Mouse (Mus musculus) liver, embryonic 16.5 days (tissue): ENCODE measurements around the gene Gin1. TPM values are rescaled to one million over a fixed set of nuclear protein-coding genes. Genes with fewer than 3 reads are reported as not detected.
A peak's percentile ranks its signal among the peaks of the same experiment; 100 is the strongest.

Experiments
- ATAC-seq: fragments of 200-750 bp; cut with Nextera tagmentation; 2 replicates; pipeline ENCODE4 v1.8.0; 2017; ENCODE audit warnings: low read depth, mild to moderate bottlenecking, moderate number of reproducible peaks, moderate library complexity
- H3K27ac ChIP-seq: fragments of 300-500 bp; sonication (generic); 2 replicates; pipeline ENCODE4 v1.5.1; 2014; ENCODE audit warnings: mild to moderate bottlenecking, low read length
- H3K27me3 ChIP-seq: fragments of 300-500 bp; sonication (generic); 2 replicates; pipeline ENCODE4 v1.6.1; 2014; ENCODE audit warnings: low read depth, low read length, mixed read lengths; ENCODE audit not compliant: control insufficient read depth, insufficient read depth
- H3K36me3 ChIP-seq: fragments of 300-500 bp; sonication (generic); 2 replicates; pipeline ENCODE4 v1.6.1; 2014; ENCODE audit warnings: mild to moderate bottlenecking; ENCODE audit not compliant: control insufficient read depth, insufficient read depth
- H3K4me1 ChIP-seq: fragments of 300-500 bp; sonication (generic); 2 replicates; pipeline ENCODE4 v1.6.1; 2014; ENCODE audit warnings: low read depth, low read length, mixed read lengths; ENCODE audit not compliant: control insufficient read depth
- H3K4me2 ChIP-seq: fragments of 300-500 bp; sonication (generic); 2 replicates; pipeline ENCODE4 v1.6.1; 2014; ENCODE audit warnings: low read depth, low read length, mixed read lengths
- H3K4me3 ChIP-seq: fragments of 300-500 bp; sonication (generic); 2 replicates; pipeline ENCODE4 v1.5.1; 2014; ENCODE audit warnings: low read depth, mild to moderate bottlenecking, low read length
- H3K9ac ChIP-seq: fragments of 300-500 bp; sonication (generic); 2 replicates; pipeline ENCODE4 v1.6.1; 2014; ENCODE audit warnings: low read depth, low read length
- H3K9me3 ChIP-seq: fragments of 300-500 bp; sonication (generic); replicated peaks from 2 replicates; pipeline ENCODE4 v1.6.1; 2016; ENCODE audit warnings: low read length; ENCODE audit not compliant: control insufficient read depth
- WGBS: fragments of 180-500 bp; shearing (Covaris S2); extraction: QIAGEN DNeasy Blood & Tissue Kit; methylation state at CpG from one replicate; pipeline ENCODE4 v1.1.7; 2014; ENCODE audit not compliant: insufficient replicate concordance; 5-methylcytosine and 5-hydroxymethylcytosine counted together
- polyA plus RNA-seq: library from polyadenylated mRNA; unstranded; fragments of >200 nt; fragmentation: Nextera tagmentation; extraction: Ambion mirVana; gene quantifications from 2 replicates; pipeline ENCODE4 v1.2.1, GENCODE M21; 2015

Gene Gin1
- polyA plus RNA-seq, 1 experiment from 2014 or later: 11.2 TPM

DNA sequence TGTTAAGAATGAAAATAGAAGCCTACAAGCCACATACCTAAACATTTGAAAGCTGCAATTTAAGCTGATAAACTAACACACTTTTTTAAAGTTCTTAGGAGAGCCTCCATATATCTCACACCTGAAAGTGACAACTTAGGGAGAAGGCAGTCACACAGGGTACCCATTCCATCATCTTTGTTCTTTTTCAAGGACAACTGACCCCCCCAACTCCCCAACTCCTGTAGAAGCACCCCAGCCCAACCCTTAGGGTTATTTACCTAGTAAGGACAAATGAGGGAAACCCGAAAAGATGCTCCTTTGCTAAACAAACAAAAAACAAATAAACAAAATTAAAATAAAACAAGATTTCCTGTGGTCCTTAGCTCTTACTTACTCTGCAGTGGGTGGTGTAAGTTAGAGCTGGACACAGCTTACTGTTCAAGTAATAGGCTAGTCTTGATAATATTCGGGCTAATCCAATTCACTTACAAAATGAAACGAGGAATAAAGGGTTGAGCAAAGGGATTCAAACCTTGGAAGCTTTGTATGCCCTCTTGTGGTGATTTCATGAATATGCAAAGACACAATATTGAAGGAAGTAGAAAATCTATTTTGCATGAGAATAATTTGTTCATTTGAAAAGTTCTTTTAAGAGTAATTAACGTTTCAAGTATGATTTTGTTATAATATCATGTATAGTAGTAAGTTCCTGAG, 32.4 kb downstream of the Gin1 start:
- H3K9ac ChIP-seq: no peak overlapping the region
- H3K36me3 ChIP-seq: no peaks in the 10 kb centered on the region
- peak overlapping the region; percentile 17; the same call in 1 of the 2 replicates for H3K4me2 ChIP-seq
- H3K27me3 ChIP-seq: no peaks in the 10 kb centered on the region
- no peak overlapping the region for H3K27ac ChIP-seq
- WGBS: 23% methylated on average over 4 of the region's 4 CpGs
- no peaks in the 10 kb centered on the region for H3K9me3 ChIP-seq
- no peak overlapping the region for H3K4me3 ChIP-seq
- ATAC-seq: no peak
- no peaks in the 10 kb centered on the region for H3K4me1 ChIP-seq

DNA sequence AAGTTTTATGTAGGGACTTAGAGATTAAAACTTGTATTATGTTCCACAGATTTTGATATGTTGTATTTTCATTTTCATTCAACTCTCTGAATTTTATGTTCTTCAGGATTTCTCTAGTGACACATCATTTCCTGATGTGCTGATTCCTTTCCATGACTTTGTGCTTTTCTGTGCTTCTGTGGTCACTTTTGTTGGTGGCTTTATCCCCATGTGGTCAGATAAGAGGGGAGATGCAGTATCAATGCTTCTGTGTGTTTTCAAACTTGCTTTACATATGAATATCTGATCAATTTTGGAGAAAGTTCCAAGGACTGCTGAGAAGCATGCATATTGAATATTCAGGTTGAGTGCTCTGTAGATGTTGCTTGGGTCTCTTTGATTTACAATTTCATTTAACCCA, 34.5 kb downstream of the Gin1 start:
- no peaks in the 10 kb centered on the region for H3K4me1 ChIP-seq
- no peaks in the 10 kb centered on the region for H3K9me3 ChIP-seq
- no peak overlapping the region for H3K4me2 ChIP-seq
- no peak for ATAC-seq
- no peaks in the 10 kb centered on the region for H3K27me3 ChIP-seq
- H3K27ac ChIP-seq: no peak overlapping the region
- H3K4me3 ChIP-seq: no peak overlapping the region
- no peak overlapping the region for H3K9ac ChIP-seq
- no peaks in the 10 kb centered on the region for H3K36me3 ChIP-seq

DNA sequence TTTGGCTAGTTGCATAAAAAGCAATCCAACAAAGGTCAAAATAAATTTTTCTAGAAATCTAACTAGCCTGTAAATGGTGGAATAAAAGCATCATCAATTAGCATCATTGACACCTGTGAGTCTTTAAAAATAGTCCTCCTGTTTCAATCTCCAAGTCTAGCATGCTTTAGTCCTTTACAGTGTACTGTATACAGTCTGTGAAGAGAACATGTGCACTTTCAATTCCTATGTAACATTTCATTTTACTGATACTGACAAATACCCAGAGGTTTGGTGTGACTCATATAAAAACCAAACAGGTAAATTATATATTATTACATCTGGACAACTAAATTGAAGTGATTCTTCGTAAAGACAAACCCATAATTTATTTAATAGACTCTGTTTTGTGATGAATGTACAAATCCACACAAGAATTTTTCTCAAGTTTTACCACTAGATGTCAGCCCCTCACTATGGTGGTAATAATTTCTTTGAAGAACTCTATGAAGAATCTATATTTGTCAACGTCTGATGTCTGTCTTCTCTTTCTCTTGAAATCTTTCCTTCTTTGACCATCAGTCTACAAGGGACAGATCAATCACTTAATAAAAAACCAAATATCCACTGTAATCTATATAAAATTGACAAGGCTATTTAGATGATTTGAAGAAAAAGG, 39.4 kb downstream of the Gin1 start:
- Histone ChIP-seq H3K4me2 (no peak overlapping the region), H3K36me3 (no peaks in the 10 kb centered on the region), H3K4me1 (no peaks in the 10 kb centered on the region), H3K9me3 (no peaks in the 10 kb centered on the region), H3K27ac (no peak overlapping the region), H3K27me3 (no peaks in the 10 kb centered on the region), H3K4me3 (no peak overlapping the region), H3K9ac (no peak overlapping the region)
- ATAC-seq: no peak
- 25% methylated on average over 2 of the region's 2 CpGs for whole genome bisulfite sequencing

DNA sequence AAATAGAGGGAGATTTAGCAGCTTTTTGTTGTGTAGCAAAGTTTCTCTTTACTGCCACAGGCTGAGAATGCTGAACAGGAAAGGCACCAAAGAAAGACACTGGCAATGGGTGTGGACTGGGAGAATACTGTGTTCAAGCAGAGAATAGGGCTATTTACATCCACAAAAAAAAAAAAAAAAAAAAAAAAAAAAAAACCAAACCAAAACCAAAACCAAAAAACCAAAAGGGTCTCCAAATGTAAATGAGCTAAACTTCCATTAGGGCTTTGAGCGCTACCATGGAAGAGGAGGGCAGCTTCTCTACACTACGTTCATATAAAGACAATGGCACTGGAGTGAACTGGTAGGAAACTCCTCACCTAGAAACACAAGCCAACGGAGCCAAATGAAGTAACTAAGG, 51.3 kb downstream of the Gin1 start:
- WGBS: 64% methylated on average over 3 of the region's 3 CpGs
- Histone ChIP-seq H3K9ac (no peak overlapping the region), H3K4me3 (no peak overlapping the region), H3K27ac (no peak overlapping the region), H3K4me2 (no peak overlapping the region), H3K36me3 (no peaks in the 10 kb centered on the region), H3K27me3 (no peaks in the 10 kb centered on the region), H3K9me3 (no peaks in the 10 kb centered on the region), H3K4me1 (no peaks in the 10 kb centered on the region)
- ATAC-seq: no peak

DNA sequence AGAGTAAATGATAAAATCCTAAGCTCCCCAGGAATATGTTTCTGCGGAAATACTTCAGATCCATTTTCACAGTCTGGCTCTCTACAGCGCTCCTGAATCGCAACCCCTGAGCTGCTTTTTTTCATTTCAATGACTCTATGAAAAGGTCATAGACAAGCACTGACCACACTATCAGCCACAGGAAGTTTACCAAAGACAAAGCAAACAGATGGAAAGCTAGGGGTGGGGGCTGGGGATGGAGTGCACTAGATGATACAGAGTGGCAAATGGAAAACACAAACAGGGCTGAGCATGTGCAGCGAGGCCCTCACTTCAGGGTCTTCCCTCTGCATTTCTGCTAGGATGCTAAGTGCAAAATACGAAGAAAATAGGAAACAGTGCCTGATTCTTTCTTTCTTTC, 52.2 kb downstream of the Gin1 start:
- no peak overlapping the region for H3K27ac ChIP-seq
- 62% methylated on average over 5 of the region's 5 CpGs for WGBS
- H3K4me1 ChIP-seq: no peaks in the 10 kb centered on the region
- peak; percentile 61 for ATAC-seq
- no peak overlapping the region for H3K9ac ChIP-seq
- no peaks in the 10 kb centered on the region for H3K27me3 ChIP-seq
- no peaks in the 10 kb centered on the region for H3K9me3 ChIP-seq
- no peaks in the 10 kb centered on the region for H3K36me3 ChIP-seq
- H3K4me3 ChIP-seq: no peak overlapping the region
- no peak overlapping the region for H3K4me2 ChIP-seq

DNA sequence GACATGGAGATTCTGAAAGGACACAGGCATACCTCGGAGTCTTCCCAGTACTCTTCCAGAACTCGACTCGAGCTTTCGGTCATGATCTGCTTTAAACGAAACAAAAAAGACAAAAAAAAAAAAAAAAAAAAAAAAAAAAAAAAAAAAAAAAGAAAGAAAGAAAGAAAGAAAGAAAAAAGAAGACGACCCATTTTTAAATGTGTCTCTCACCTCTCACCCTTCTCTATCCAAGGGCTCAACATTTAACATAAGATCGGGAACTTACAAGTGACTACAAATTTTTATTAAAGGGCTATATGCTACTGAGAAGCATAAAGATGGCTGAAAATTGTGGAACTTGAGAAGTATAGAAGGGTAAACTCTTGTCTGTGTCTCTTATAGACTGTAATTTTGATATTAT, 52.9 kb downstream of the Gin1 start:
- ATAC-seq: no peak
- 70% methylated on average over 7 of the region's 7 CpGs for WGBS
- Histone ChIP-seq H3K4me1 (no peaks in the 10 kb centered on the region), H3K9me3 (no peaks in the 10 kb centered on the region), H3K27me3 (no peaks in the 10 kb centered on the region), H3K4me3 (no peak overlapping the region), H3K27ac (no peak overlapping the region), H3K36me3 (no peaks in the 10 kb centered on the region), H3K9ac (no peak overlapping the region), H3K4me2 (no peak overlapping the region)

DNA sequence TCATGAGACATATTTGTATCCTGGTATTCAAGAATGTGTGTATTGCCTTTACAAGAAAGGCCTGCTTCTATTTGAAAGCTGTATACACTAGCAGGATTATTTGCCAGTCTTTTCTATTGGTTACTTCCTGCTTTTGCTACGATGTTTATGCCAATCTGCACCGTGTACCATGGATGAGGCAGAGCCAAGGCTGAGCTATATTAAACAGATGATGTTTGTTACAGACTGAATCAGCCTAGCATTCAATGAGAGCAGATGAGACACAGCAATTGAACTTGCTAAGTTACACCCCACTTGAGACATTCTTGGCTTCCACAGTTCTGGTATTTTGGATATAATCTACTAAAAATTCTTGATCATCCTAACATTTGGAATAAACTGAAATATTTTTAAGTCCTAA, 57.6 kb downstream of the Gin1 start:
- no peak for ATAC-seq
- H3K4me2 ChIP-seq: no peak overlapping the region
- no peaks in the 10 kb centered on the region for H3K36me3 ChIP-seq
- 67% methylated on average over 2 of the region's 2 CpGs for WGBS
- H3K27me3 ChIP-seq: no peaks in the 10 kb centered on the region
- no peak overlapping the region for H3K9ac ChIP-seq
- no peak overlapping the region for H3K4me3 ChIP-seq
- H3K9me3 ChIP-seq: no peaks in the 10 kb centered on the region
- H3K27ac ChIP-seq: no peak overlapping the region
- no peaks in the 10 kb centered on the region for H3K4me1 ChIP-seq

DNA sequence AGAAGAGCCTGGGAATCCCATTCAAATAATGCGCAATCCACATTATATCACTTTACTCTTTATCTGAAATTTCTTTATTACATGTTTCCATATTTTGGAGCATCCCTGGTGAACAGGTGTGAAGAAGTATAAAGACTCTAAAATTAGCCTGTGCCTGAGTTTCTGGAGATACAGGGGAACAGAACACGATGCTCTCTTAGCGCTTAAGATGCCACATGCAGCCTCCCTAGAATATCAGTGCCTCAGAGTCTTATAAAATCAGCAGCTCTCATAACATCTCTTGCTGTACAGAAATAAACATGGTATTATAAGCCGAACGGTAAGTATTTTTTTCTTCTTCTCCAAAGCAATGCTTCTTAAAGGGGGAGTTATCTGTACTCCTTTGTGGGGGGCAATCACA, 58.1 kb downstream of the Gin1 start:
- no peak overlapping the region for H3K27ac ChIP-seq
- H3K4me2 ChIP-seq: no peak overlapping the region
- H3K9me3 ChIP-seq: no peaks in the 10 kb centered on the region
- no peaks in the 10 kb centered on the region for H3K36me3 ChIP-seq
- H3K4me1 ChIP-seq: no peaks in the 10 kb centered on the region
- no peaks in the 10 kb centered on the region for H3K27me3 ChIP-seq
- 78% methylated on average over 5 of the region's 5 CpGs for WGBS
- H3K9ac ChIP-seq: no peak overlapping the region
- no peak overlapping the region for H3K4me3 ChIP-seq
- ATAC-seq: no peak

DNA sequence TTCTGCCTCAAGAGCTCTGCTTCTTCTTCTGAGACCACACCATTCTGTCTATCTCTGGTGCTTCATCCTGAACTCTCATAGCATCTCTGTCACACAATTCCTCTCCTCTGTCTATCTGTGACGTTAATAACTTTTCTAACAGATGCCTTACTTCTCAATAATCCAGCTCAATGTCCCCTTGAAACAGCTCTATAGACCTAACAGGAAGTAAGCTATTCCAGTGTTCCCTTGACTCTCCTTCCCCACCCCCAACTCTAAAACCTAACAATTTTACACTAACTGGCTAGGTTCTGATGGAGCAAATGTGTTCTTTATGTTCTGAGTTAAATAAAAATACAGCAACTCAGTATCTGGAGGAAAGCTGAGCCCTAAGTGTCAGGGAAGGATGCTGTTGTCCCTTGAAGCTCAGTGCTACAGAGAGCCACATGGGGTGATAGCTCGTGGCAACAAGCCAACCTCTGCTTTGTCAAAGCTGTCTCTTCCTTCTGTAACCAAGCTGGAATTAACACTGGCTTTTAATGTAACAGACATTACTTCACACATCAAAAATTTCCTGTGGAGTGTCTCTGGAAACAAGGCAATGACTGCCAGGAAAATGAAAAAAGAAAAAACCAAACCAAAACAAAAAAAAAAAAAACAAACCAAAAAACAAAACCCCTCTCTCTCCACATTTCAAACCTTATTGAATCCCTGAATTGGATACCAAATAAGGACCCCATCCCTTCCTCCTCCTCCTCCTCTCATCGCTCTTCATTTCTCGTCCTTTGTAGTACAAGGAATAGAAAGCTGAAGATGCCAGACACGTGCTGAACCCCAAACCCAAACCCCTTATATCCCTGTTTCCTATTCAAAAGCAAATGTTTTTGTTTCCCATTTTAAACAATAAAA, 63.7 kb downstream of the Gin1 start:
- no peaks in the 10 kb centered on the region for H3K4me1 ChIP-seq
- H3K4me3 ChIP-seq: no peak overlapping the region
- H3K27ac ChIP-seq: no peak overlapping the region
- H3K4me2 ChIP-seq: no peak overlapping the region
- ATAC-seq: no peak
- no peaks in the 10 kb centered on the region for H3K27me3 ChIP-seq
- no peaks in the 10 kb centered on the region for H3K36me3 ChIP-seq
- 43% methylated on average over 5 of the region's 5 CpGs for WGBS
- no peak overlapping the region for H3K9ac ChIP-seq
- no peaks in the 10 kb centered on the region for H3K9me3 ChIP-seq
